Mouse (Mus musculus): ENCODE measurements at regions not wholly inside any gene's neighbourhood (a gene's known extent, or its start where the extent isn't known, plus 50 kb on each side); places are given as distances from the start of the nearest gene placed in this dataset.

GRCm38 (mm10) chr2:147292387-147293293 is 69.1 kb upstream of the Pax1 start:
- TF ChIP-seq CTCF (IDR thresholded peaks at IDR 0.05; ENCODE audit: borderline replicate concordance, insufficient read depth, low read length) (no peak), POLR2A (IDR thresholded peaks at IDR 0.05; ENCODE audit: low read depth, low read length) (no peak)
- Histone ChIP-seq H3K4me3 (ENCODE audit: insufficient read depth, low read length) (no peak overlapping the region), H3K4me1 (ENCODE audit: control insufficient read depth, insufficient read depth, low read length) (no peaks in the 10 kb centered on the region), H3K27ac (ENCODE audit: insufficient read depth, low read length) (no peak overlapping the region)

- TF ChIP-seq POLR2A (IDR thresholded peaks at IDR 0.05; ENCODE audit: low read depth, low read length) (no peak), CTCF (IDR thresholded peaks at IDR 0.05; ENCODE audit: borderline replicate concordance, insufficient read depth, low read length) (no peak)
- no peak overlapping the region for H3K27ac ChIP-seq (ENCODE audit: insufficient read depth, low read length)
- no peak overlapping the region for H3K4me3 ChIP-seq (ENCODE audit: insufficient read depth, low read length)
- H3K4me1 ChIP-seq (ENCODE audit: control insufficient read depth, insufficient read depth, low read length): no peaks in the 10 kb centered on the region
Observed at GRCm38 (mm10) chr2:147283390-147283789, 78.3 kb upstream of the Pax1 start.

- Histone ChIP-seq H3K4me3 (ENCODE audit: insufficient read depth, low read length) (no peak overlapping the region), H3K4me1 (ENCODE audit: control insufficient read depth, insufficient read depth, low read length) (no peaks in the 10 kb centered on the region), H3K27ac (ENCODE audit: insufficient read depth, low read length) (no peak overlapping the region)
- TF ChIP-seq POLR2A (IDR thresholded peaks at IDR 0.05; ENCODE audit: low read depth, low read length) (no peak), CTCF (IDR thresholded peaks at IDR 0.05; ENCODE audit: borderline replicate concordance, insufficient read depth, low read length) (no peak)
Observed at GRCm38 (mm10) chr2:147277636-147278035, 83.6 kb upstream of the Nkx2-2 start.

GRCm38 (mm10) chr2:147269171-147269570 is 75.1 kb upstream of the Nkx2-2 start:
- H3K4me1 ChIP-seq (ENCODE audit: control insufficient read depth, insufficient read depth, low read length): no peaks in the 10 kb centered on the region
- no peak overlapping the region for H3K27ac ChIP-seq (ENCODE audit: insufficient read depth, low read length)
- TF ChIP-seq POLR2A (IDR thresholded peaks at IDR 0.05; ENCODE audit: low read depth, low read length): no peak
- TF ChIP-seq CTCF (IDR thresholded peaks at IDR 0.05; ENCODE audit: borderline replicate concordance, insufficient read depth, low read length): no peak
- H3K4me3 ChIP-seq (ENCODE audit: insufficient read depth, low read length): no peak overlapping the region

- H3K27ac ChIP-seq (ENCODE audit: insufficient read depth, low read length): no peak overlapping the region
- TF ChIP-seq CTCF (IDR thresholded peaks at IDR 0.05; ENCODE audit: borderline replicate concordance, insufficient read depth, low read length) (no peak), POLR2A (IDR thresholded peaks at IDR 0.05; ENCODE audit: low read depth, low read length) (no peak)
Observed at GRCm38 (mm10) chr2:147267901-147268300, 73.9 kb upstream of the Nkx2-2 start.

GRCm38 (mm10) chr2:147267257-147267656 is 73.2 kb upstream of the Nkx2-2 start:
- H3K27ac ChIP-seq (ENCODE audit: insufficient read depth, low read length): no peak overlapping the region
- TF ChIP-seq CTCF (IDR thresholded peaks at IDR 0.05; ENCODE audit: borderline replicate concordance, insufficient read depth, low read length) (no peak), POLR2A (IDR thresholded peaks at IDR 0.05; ENCODE audit: low read depth, low read length) (no peak)

More at GRCm38 (mm10) chr2:147267901-147268300, 73.9 kb upstream of the Nkx2-2 start:
- no peaks in the 10 kb centered on the region for H3K4me1 ChIP-seq (ENCODE audit: control insufficient read depth, insufficient read depth, low read length)
- no peak overlapping the region for H3K4me3 ChIP-seq (ENCODE audit: insufficient read depth, low read length)

GRCm38 (mm10) chr2:147256696-147257095 is 62.7 kb upstream of the Nkx2-2 start:
- Histone ChIP-seq H3K4me1 (ENCODE audit: control insufficient read depth, insufficient read depth, low read length) (no peaks in the 10 kb centered on the region), H3K4me3 (ENCODE audit: insufficient read depth, low read length) (no peak overlapping the region), H3K27ac (ENCODE audit: insufficient read depth, low read length) (no peak overlapping the region)
- TF ChIP-seq CTCF (IDR thresholded peaks at IDR 0.05; ENCODE audit: borderline replicate concordance, insufficient read depth, low read length) (peak; percentile 73), POLR2A (IDR thresholded peaks at IDR 0.05; ENCODE audit: low read depth, low read length) (no peak)

More at GRCm38 (mm10) chr2:147267257-147267656, 73.2 kb upstream of the Nkx2-2 start:
- H3K4me3 ChIP-seq (ENCODE audit: insufficient read depth, low read length): no peak overlapping the region
- no peaks in the 10 kb centered on the region for H3K4me1 ChIP-seq (ENCODE audit: control insufficient read depth, insufficient read depth, low read length)

- Histone ChIP-seq H3K27ac (ENCODE audit: insufficient read depth, low read length) (no peak overlapping the region), H3K4me3 (ENCODE audit: insufficient read depth, low read length) (no peak overlapping the region), H3K4me1 (ENCODE audit: control insufficient read depth, insufficient read depth, low read length) (no peaks in the 10 kb centered on the region)
- TF ChIP-seq CTCF (IDR thresholded peaks at IDR 0.05; ENCODE audit: borderline replicate concordance, insufficient read depth, low read length): no peak
- TF ChIP-seq POLR2A (IDR thresholded peaks at IDR 0.05; ENCODE audit: low read depth, low read length): no peak
Observed at GRCm38 (mm10) chr2:147254944-147255343, 60.9 kb upstream of the Nkx2-2 start.

- TF ChIP-seq POLR2A (IDR thresholded peaks at IDR 0.05; ENCODE audit: low read depth, low read length) (no peak), CTCF (IDR thresholded peaks at IDR 0.05; ENCODE audit: borderline replicate concordance, insufficient read depth, low read length) (no peak)
- Histone ChIP-seq H3K27ac (ENCODE audit: insufficient read depth, low read length) (no peak overlapping the region), H3K4me3 (ENCODE audit: insufficient read depth, low read length) (no peak overlapping the region), H3K4me1 (ENCODE audit: control insufficient read depth, insufficient read depth, low read length) (no peaks in the 10 kb centered on the region)
Observed at GRCm38 (mm10) chr2:147254137-147254536, 60.1 kb upstream of the Nkx2-2 start.

- TF ChIP-seq POLR2A (IDR thresholded peaks at IDR 0.05; ENCODE audit: low read depth, low read length) (no peak), CTCF (IDR thresholded peaks at IDR 0.05; ENCODE audit: borderline replicate concordance, insufficient read depth, low read length) (no peak)
Observed at GRCm38 (mm10) chr2:147247981-147248514, 54.0 kb upstream of the Nkx2-2 start.

More at GRCm38 (mm10) chr2:147247981-147248514, 54.0 kb upstream of the Nkx2-2 start:
- no peak overlapping the region for H3K4me3 ChIP-seq (ENCODE audit: insufficient read depth, low read length)
- H3K4me1 ChIP-seq (ENCODE audit: control insufficient read depth, insufficient read depth, low read length): no peaks in the 10 kb centered on the region
- no peak overlapping the region for H3K27ac ChIP-seq (ENCODE audit: insufficient read depth, low read length)
